27 mouse cellular contexts compared by ENCODE assay signal in the genomic region with DNA sequence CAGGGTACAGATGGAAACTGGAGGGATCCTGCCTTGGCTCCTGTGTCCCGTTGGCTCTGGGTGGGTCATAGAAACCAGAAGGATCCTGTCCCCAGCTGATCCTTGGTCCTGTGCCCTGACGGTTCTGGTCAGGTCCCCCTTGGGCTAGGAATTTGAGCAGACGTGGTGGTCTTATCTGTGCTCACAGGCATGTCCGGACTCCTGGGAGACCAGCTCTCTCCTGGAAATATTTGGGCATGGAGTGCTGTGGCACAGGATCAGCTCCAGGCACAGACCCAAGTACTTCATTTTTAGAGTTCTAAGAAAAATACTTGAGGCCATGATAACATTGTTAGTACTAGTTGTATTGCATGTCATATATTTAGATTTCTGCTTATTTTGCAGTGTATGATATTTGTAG. TPM values are rescaled to one million over a fixed set of nuclear protein-coding genes. Genes with fewer than 3 reads are reported as not detected.
A peak's percentile ranks its signal among the peaks of the same experiment; 100 is the strongest.
DNase-seq lines count a peak whose midpoint lies in the region; ATAC-seq and TF ChIP-seq lines count a peak whose summit lies in the region.
"Had no signal": no experiment of that assay in that cellular context is flagged by ENCODE, and none has a peak within 500 bp of the region (broad histone marks: within the 10 kb centered on the region; RNA-seq: fewer than 3 reads in every experiment).

No protein-coding gene starts in this region.

- no peak overlapping the region for H3K9ac ChIP-seq in heart, embryonic 14.5 days (ENCODE audit: low read length)
- H3K9ac ChIP-seq in neural tube, embryonic 15.5 days (replicated peaks): no peak overlapping the region
- H3K9ac ChIP-seq: hindbrain, embryonic 12.5 days; intestine, embryonic 15.5 days; limb, embryonic 15.5 days; liver, embryonic 13.5 days; midbrain, embryonic 15.5 days; neural tube, embryonic 12.5 days had no signal

- peak overlapping the region; percentile 53 to 57; a peak in 3 of 4 replicates for H3K27ac ChIP-seq in heart, embryonic 14.5 days (replicated peaks in 1 of 2; ENCODE audit: control insufficient read depth in 1 of 2, insufficient read depth in 1 of 2, low read depth in 2 of 2, low read length in 2 of 2)
- no peak overlapping the region for H3K27ac ChIP-seq in cerebellum, adult 2 months (ENCODE audit: insufficient read depth, low read length)
- no peak overlapping the region for H3K27ac ChIP-seq in neural tube, embryonic 15.5 days (replicated peaks)
- H3K27ac ChIP-seq: hindbrain, embryonic 12.5 days; hindbrain, postnatal 0 days; intestine, embryonic 15.5 days; kidney, postnatal 0 days; limb, embryonic 10.5 days; limb, embryonic 15.5 days; liver, embryonic 13.5 days; midbrain, embryonic 15.5 days; neural tube, embryonic 12.5 days had no signal

- TF ChIP-seq CTCF in cerebellum, adult 2 months (IDR thresholded peaks at IDR 0.05; ENCODE audit: borderline replicate concordance, insufficient read depth, low read depth, low read length): no peak

- H3K4me1 ChIP-seq in heart, embryonic 14.5 days (ENCODE audit: control insufficient read depth in 2 of 2, insufficient read depth in 2 of 2, low read length in 2 of 2): peaks cover 0 to 4% of the 10 kb centered on the region in 2 experiments; a peak in 2 of 4 replicates
- H3K4me1 ChIP-seq in cerebellum, adult 2 months (ENCODE audit: control insufficient read depth, insufficient read depth, low read length): no peaks in the 10 kb centered on the region
- no peaks in the 10 kb centered on the region for H3K4me1 ChIP-seq in neural tube, embryonic 15.5 days
- H3K4me1 ChIP-seq: hindbrain, embryonic 12.5 days; intestine, embryonic 15.5 days; limb, embryonic 10.5 days; limb, embryonic 15.5 days; liver, embryonic 13.5 days; midbrain, embryonic 15.5 days; neural tube, embryonic 12.5 days had no signal

- WGBS in heart, embryonic 14.5 days: 42% methylated on average over 4 of the region's 4 CpGs
- 30% methylated on average over 4 of the region's 4 CpGs for WGBS in cerebellum, adult 2 months
- WGBS in neural tube, embryonic 15.5 days: 81% methylated on average over 4 of the region's 4 CpGs

- no peaks in the 10 kb centered on the region for H3K27me3 ChIP-seq in heart, embryonic 14.5 days (ENCODE audit: control insufficient read depth, insufficient read depth, low read length)
- no peaks in the 10 kb centered on the region for H3K27me3 ChIP-seq in cerebellum, adult 2 months (ENCODE audit: control insufficient read depth, insufficient read depth, low read length)
- H3K27me3 ChIP-seq in neural tube, embryonic 15.5 days (replicated peaks): no peaks in the 10 kb centered on the region
- H3K27me3 ChIP-seq: hindbrain, embryonic 12.5 days; intestine, embryonic 15.5 days; limb, embryonic 15.5 days; liver, embryonic 13.5 days; midbrain, embryonic 15.5 days; neural tube, embryonic 12.5 days had no signal

- H3K36me3 ChIP-seq in heart, embryonic 14.5 days (ENCODE audit: control insufficient read depth, insufficient read depth, low read length): peaks cover 70% of the 10 kb centered on the region
- peaks cover 58% of the 10 kb centered on the region for H3K36me3 ChIP-seq in neural tube, embryonic 15.5 days

- intact Hi-C loops in heart, postnatal 14 days (cut with DNase I): no loop called here

- TF ChIP-seq POLR2A in cerebellum, adult 2 months (IDR thresholded peaks at IDR 0.05; ENCODE audit: borderline replicate concordance, insufficient read depth, low read length): no peak

- no peak overlapping the region for H3K4me2 ChIP-seq in heart, embryonic 14.5 days (ENCODE audit: low read length)
- no peak overlapping the region for H3K4me2 ChIP-seq in neural tube, embryonic 15.5 days
- H3K4me2 ChIP-seq: hindbrain, embryonic 12.5 days; intestine, embryonic 15.5 days; limb, embryonic 15.5 days; liver, embryonic 13.5 days; midbrain, embryonic 15.5 days; neural tube, embryonic 12.5 days had no signal

- DNase-seq in lung, postnatal 36 days: peak; percentile 20
- DNase-seq in lung, postnatal 10 days: no peak
- peak; percentile 16 to 52 for DNase-seq in heart, postnatal 14 days
- DNase-seq in ovary, postnatal 36 days (ENCODE audit: low spot score): no peak
- no peak for DNase-seq in cerebellum, adult 2 months
- DNase-seq: adrenal gland, postnatal 14 days; cerebellum, adult 11 months; cerebellum, postnatal 10 days; kidney, adult 2 months; liver, embryonic 13.5 days; lung, adult 18-20 months; thymus, postnatal 4 days had no signal

- H3K4me3 ChIP-seq in heart, embryonic 14.5 days (ENCODE audit: control insufficient read depth in 1 of 2, insufficient read depth in 1 of 2, low read depth in 1 of 2, low read length in 2 of 2): no peak overlapping the region
- no peak overlapping the region for H3K4me3 ChIP-seq in cerebellum, adult 2 months (replicated peaks; ENCODE audit: insufficient read depth, low read depth, low read length)
- no peak overlapping the region for H3K4me3 ChIP-seq in neural tube, embryonic 15.5 days (replicated peaks)
- H3K4me3 ChIP-seq: erythroblast, embryonic 14.5 days; hindbrain, embryonic 12.5 days; intestine, embryonic 15.5 days; limb, embryonic 10.5 days; limb, embryonic 15.5 days; liver, embryonic 13.5 days; midbrain, embryonic 15.5 days; myocyte; neural tube, embryonic 12.5 days had no signal

- no peak for ATAC-seq in heart, embryonic 14.5 days (ENCODE audit: insufficient number of reproducible peaks, insufficient read depth, low FRiP score, low read depth)
- no peak for ATAC-seq in neural tube, embryonic 15.5 days (ENCODE audit: low FRiP score)
- ATAC-seq: CD4-positive, CD25-positive, alpha-beta regulatory T cell, adult 4 months; forebrain, embryonic 16.5 days; hindbrain, postnatal 0 days; intestine, embryonic 15.5 days; lung, postnatal 0 days; midbrain, embryonic 15.5 days had no signal

- 0 out of 2 replicates have a peak, but pooled peaks cover 2% of the 10 kb centered on the region for H3K9me3 ChIP-seq in heart, embryonic 14.5 days (ENCODE audit: control insufficient read depth, low read length)
- H3K9me3 ChIP-seq in neural tube, embryonic 15.5 days (replicated peaks): no peaks in the 10 kb centered on the region
- H3K9me3 ChIP-seq: hindbrain, embryonic 12.5 days; intestine, embryonic 15.5 days; limb, embryonic 10.5 days; limb, embryonic 15.5 days; liver, embryonic 13.5 days; midbrain, embryonic 15.5 days; neural tube, embryonic 12.5 days had no signal

RNA-seq across cellular contexts. Expression of gene Tmx1, which starts 11.1 kb away (rescaled TPM):
- 51.3 and 58.9 TPM in 2 replicates for polyA plus RNA-seq in heart, embryonic 14.5 days (2014; fragmentation: Nextera tagmentation; extraction: Ambion mirVana)
- total RNA-seq in heart, postnatal 14 days (2021): 10 to 100 TPM; 55.1 to 56.9 TPM
- polyA plus RNA-seq in cerebellum, adult 2 months (2012; rRNA removed): 29.1 and 29.8 TPM in 2 replicates
- 141 and 148 TPM in 2 replicates for polyA plus RNA-seq in neural tube, embryonic 15.5 days (2015; fragmentation: Nextera tagmentation; extraction: Ambion mirVana)

Comparison
In these comparisons a context has a peak if more than half of its experiments do, and no peak if none do; other contexts are left out.
1. DNase-seq: peak in lung, postnatal 36 days (single experiment) and heart, postnatal 14 days (2 of 2); none in lung, postnatal 10 days (single experiment), ovary, postnatal 36 days (single experiment) and cerebellum, adult 2 months (0 of 2).
2. H3K27ac ChIP-seq: peak in heart, embryonic 14.5 days (2 of 2); none in cerebellum, adult 2 months (single experiment) and neural tube, embryonic 15.5 days (single experiment).